Mouse (Mus musculus) heart, postnatal 4 days (tissue): ENCODE measurements around the gene Hoxc5. TPM values are rescaled to one million over a fixed set of nuclear protein-coding genes. Genes with fewer than 3 reads are reported as not detected.

Experiments used
- DNase-seq: peaks from one replicate; pipeline ENCODE4 v3.0.0; 2021
- total RNA-seq, 2 experiments: library from RNA; stranded (reverse); gene quantifications; 2 replicates each; pipeline ENCODE4 v1.2.3; 2021

Gene Hoxc5
- total RNA-seq, 2 experiments from 2014 or later: not detected

GRCm38 (mm10) chr15:102945185-102946077, 21.8 kb upstream of the Hoxc5 start:
- DNase-seq: no peak

- DNase-seq: no peak
These were observed 20.0 kb upstream of the Hoxc5 start for GRCm38 (mm10) chr15:102947276-102947675.

DNA sequence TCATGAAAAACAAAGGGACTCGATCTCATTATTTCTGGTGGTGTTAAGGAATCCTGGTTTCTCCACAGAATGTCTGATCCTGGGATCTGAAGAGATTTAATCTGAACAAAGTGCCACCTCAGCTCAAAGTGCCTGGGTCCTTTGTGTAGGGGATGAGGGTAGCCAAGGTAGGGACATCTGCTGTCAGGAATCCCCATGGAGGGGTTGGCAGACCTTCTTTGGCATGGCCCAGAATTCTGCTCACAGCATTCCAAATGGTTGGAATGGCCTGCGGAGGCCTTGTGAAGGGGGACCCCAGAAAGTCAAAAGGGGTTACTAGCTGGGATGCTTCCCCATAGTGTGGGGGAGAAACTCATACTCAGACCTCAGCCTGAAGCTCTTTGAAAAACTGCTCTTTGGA, 18.4 kb upstream of the Hoxc5 start:
- no peak for DNase-seq

DNA sequence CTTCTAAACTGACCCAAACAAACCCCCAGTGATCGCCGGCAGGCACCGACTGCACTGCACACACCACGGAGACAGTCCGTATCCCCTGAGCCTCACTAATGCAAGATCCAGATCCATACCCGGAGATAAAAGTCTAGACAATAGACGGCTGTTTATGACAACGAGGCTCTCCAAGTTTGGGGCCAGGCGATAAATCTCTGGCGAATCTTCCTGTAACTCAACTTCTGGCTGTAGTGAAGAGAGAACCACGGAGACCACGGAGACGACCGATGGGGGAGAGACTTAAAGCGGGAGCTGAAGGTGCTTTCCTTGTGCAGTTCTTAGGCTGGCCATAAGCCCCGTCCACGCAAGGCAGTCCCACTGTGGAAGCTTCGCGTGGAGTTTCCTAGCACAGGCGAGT, 17.5 kb upstream of the Hoxc5 start:
- no peak for DNase-seq

- DNase-seq: no peak
These were observed 16.4 kb upstream of the Hoxc5 start for GRCm38 (mm10) chr15:102950877-102951276.

- no peak for DNase-seq
These were observed 13.7 kb upstream of the Hoxc5 start for GRCm38 (mm10) chr15:102953561-102953960.

DNA sequence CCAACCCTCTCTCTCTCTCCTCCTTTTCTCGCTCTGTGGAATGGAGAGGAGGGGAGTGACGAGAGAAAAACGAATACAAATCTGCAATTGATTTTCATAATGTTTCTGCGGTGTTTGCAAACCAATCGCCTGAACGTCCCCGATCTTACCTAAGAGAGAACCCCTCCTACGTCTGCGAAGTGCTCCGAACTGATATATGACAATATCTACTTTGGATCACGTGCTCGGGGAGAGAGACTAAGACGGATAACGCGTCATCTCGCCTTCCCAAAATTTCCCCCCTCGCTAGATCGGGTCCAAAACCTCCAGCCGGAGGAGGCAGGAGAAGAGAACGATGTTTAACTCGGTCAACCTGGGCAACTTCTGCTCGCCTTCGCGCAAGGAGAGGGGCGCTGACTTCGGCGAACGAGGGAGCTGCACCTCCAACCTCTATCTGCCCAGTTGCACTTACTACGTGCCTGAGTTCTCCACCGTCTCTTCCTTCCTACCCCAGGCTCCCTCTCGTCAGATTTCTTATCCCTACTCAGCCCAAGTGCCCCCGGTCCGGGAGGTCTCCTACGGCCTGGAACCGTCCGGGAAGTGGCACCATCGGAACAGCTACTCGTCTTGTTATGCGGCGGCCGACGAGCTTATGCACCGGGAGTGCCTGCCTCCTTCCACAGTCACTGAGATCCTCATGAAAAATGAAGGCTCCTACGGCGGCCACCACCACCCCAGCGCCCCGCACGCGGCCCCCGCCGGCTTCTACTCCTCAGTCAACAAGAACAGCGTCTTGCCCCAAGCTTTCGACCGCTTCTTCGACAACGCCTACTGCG, 12.8 kb upstream of the Hoxc5 start, which contains the start of gene Hoxc11:
Hoxc11 (plus strand) TSS at position 236 of the 815 bp plus-strand sequence.
- DNase-seq: no peak

- no peak for DNase-seq
These were observed 12.2 kb upstream of the Hoxc5 start for GRCm38 (mm10) chr15:102955007-102955382.

DNA sequence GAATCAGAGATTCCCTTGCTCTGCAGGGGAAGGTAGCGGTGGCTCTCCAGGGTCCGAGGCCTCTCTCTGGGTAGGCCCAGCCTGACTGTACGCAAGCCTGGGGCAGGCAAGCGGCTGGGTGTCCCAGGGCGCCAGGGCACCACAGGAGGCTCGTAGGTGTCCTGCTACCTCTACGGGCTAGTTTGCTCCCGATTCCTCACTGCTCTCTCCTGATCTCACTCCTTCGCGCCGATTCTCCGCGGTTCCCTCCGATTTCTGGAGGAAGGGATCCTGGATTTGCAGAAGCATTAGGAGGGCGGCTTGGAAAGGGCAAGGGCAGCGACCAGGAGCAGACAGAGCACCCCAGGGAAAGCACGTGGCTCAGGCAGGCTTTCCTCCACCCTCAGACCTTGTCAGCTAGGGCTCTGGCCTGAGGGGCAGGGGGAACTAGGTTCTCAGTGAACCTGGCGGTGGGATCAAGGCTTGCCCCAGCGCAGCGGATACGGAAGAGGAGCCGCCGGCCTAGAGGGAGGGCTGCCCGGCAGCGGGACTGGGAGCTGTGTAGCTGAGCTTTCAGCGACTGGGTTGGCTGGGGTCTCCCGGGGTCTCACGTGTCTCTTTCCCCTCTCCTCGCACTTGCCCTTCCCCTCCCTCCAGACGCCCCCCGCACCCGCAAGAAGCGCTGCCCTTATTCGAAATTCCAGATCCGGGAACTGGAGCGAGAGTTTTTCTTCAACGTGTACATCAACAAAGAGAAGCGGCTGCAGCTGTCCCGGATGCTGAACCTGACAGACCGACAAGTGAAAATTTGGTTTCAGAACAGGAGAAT, 11.2 kb upstream of the Hoxc5 start:
- no peak for DNase-seq

DNA sequence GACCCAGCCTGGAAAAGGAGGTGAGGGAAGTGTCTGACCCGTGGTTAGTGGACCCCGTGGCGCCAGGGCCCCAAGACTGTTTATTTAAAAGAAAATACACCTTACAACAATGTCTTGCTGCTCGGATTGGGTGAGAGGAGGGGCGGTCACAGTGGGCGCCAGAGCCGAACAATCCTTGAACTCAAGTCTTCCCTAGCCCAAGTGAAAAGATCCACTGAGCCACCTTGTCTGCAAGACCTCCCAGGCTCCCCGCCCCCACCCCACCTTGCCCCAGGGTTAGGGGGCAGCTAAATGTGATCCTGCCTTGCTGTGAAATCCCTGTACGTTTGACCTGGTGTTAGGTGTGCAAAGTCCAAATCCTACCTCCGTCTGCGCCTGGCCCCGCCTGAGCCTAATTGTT, 10.3 kb upstream of the Hoxc5 start:
- no peak for DNase-seq

DNA sequence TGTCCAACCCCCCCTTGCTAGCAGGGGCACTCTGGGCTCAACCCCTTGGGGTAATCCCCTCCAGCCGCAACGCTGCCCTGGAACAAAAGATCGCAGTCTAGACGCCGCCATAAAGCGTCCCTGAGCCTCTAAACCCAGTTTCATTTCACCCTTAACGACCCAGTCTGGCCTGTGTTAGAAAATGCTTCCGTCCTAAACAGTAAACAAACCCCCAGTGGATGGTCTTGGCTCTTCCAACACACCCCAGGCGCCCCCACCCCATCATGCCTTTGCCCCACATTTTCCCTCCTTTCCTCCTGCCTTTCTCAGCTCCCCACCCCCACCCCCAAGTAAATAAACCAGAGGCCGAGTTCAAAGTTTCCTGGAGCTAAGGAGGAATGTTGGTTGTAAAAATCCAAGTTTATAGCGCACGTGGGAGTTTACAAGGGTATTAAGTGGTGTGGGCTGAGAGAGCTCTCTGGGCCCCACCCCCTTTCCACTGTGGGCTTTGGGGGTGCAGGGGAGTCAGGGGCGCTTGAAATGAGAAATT, 7.5 kb upstream of the Hoxc5 start:
- DNase-seq: no peak

- DNase-seq: no peak
These were observed 5.5 kb upstream of the Hoxc5 start for GRCm38 (mm10) chr15:102961728-102962127.

GRCm38 (mm10) chr15:102962492-102962891, 4.8 kb upstream of the Hoxc5 start:
- no peak for DNase-seq

DNA sequence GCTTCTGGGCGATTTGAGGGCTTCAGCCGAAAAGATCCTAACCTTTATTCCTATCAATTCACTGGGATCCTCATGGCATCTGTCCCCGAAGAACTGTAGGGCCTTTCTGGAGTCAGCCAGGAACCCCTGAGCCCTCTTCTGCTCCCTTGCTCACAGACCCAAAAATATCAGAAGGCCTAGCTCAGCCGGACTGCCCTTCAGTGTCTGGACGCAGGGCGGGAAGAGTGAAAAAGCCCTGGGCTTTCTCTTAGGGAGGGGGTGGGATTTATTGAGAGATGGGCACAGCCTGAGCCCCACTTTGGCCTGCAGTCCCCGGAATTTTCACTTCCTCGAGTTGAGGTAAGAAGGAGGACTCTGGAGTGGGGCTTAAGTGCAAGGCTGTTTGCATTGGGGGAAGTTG, 4.0 kb upstream of the Hoxc5 start:
- no peak for DNase-seq

DNA sequence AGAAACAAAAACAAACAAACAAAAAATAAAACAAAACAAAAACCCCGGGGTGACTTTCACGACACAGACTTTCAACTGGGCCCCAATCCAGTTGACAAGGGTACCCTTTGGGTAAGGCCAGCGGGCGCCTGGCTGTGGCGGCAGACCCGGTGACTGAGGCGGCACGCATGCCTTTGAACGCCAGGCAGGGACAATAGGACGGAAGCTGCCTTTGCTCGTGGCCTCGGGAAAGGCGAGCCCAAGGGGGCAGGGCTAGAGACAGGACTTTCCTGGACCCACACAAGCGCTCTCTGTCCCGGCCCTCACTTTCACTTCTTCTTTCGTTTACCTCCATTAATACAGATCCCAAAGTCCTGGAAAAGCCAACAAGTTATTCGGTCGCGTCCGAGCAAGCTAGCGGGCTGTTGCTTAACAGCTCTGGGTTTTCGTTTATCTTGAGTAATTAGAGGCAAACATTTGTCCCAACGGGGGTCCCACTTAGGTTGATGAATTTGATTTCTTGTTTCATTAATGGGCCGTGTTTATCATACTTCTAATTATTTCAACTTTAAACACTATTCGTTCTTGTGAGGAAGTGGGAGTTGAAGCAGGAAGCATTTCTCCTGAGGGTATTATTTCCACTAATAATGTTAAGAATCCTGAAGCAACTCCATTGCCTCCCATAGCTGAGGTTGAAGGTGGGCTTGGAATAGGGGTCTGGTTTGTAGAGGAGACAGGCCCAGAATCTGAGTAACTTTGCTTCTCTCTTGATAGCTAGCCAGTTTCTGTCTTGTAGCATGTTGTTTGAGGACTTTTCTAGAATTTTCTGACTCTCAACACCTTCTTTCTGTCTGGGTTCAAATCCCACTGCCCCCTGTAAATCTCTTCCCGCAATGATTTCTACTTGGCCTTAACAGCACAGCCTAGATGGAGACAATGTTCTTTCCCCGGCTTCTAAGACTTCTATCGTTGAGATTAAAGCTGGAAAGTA, 3.3 kb upstream of the Hoxc5 start:
- no peak for DNase-seq

DNA sequence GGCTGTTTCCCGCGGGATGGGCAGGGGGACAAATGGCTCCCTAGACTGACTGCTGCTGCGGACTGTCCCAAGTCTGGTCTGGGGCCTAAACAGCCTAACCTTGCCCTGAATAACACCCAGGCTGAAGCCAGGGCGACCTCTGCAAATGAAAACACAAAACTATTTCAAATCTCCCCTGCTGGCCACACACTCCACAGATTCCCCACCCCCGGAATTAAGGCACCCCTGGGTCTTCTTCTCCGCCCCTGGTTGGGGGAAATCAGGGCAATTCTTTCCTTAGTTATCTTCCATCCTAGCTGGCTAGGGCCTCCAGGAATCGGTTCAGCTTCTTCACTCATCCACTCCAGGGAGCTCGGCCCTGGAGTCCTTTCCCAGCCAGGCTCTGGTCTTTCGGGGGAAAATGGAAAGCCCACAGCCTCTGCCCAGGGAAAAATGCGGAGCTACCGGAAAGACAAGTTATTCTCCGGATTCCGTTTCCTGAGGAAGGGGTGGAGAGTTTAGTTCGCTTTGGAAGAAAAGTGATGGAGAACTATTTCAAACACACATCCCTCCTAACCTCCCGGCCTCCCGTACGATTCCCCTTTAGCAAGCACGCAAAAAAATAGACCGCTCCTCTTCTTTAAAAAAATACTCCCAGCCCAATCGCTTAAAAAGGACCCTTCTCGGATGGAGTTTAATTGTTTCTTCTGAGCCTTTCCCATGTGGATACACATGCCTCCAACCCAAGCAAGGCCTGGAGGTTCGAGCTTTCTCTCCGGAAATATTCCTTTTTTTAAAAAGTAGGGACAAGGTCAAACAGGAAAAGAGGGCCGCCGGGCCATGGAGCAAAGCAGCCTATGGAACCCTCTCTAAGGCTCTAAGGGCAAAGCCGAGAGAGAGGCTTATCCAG, 2.0 kb upstream of the Hoxc5 start:
- DNase-seq: no peak

GRCm38 (mm10) chr15:102965892-102966775, 1.1 kb upstream of the Hoxc5 start:
- peak; percentile 81 for DNase-seq

GRCm38 (mm10) chr15:102966776-102967311, 399 bp upstream of the Hoxc5 start, which contains the start of gene Hoxc10:
TSS of gene Hoxc10 (plus strand) at chr15:102966796.
- DNase-seq: no peak
